Mouse (Mus musculus): ENCODE data around the gene Colgalt2. TPM values are rescaled to one million over a fixed set of nuclear protein-coding genes. Genes with fewer than 3 reads are reported as not detected.

Gene Colgalt2
- polyA plus RNA-seq, 1 experiment: 7.5 TPM

DNA sequence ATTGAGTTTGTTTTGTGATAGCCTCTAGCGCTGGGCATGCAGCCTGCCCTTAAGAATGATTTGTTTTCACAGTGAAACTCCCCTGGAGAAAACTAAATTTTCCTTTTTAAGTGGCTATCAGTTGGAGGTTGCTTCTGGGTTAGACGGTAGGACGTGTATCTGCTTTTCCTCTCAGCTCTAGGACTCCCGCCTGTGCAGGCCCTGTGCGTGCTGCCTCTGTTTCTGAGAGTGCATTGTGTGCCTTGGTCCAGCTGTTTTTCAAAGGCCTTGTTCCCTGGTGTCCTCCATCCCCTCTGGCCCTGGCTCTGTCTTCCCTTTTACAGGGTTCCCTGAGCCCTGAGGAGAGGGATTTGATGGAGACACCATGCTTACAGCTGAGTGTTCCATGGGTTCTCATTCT lies 58.0 kb downstream of the Colgalt2 start:
- no peak for TF ChIP-seq CTCF (conservative IDR thresholded peaks at IDR 0.05; ENCODE audit: insufficient read depth, insufficient read length, low read depth, low read length)
- no peak for TF ChIP-seq POLR2A (IDR thresholded peaks at IDR 0.05; ENCODE audit: low read depth, low read length)
- no peaks in the 10 kb centered on the region for H3K27me3 ChIP-seq (replicated peaks; ENCODE audit: control insufficient read depth, insufficient read depth, low read length)
- H3K4me1 ChIP-seq (ENCODE audit: control insufficient read depth, insufficient read depth, low read length): peaks cover 9% of the 10 kb centered on the region; the same call in 1 of the 2 replicates
- no peaks in the 10 kb centered on the region for H3K36me3 ChIP-seq (ENCODE audit: control insufficient read depth, insufficient read depth, low read length)
- no peak overlapping the region for H3K27ac ChIP-seq (ENCODE audit: insufficient read depth, low read depth, low read length)
- no peak for DNase-seq
- H3K4me3 ChIP-seq (ENCODE audit: insufficient read depth, low read depth, low read length): no peak overlapping the region
- 71% methylated on average over 5 of the region's 5 CpGs for WGBS

DNA sequence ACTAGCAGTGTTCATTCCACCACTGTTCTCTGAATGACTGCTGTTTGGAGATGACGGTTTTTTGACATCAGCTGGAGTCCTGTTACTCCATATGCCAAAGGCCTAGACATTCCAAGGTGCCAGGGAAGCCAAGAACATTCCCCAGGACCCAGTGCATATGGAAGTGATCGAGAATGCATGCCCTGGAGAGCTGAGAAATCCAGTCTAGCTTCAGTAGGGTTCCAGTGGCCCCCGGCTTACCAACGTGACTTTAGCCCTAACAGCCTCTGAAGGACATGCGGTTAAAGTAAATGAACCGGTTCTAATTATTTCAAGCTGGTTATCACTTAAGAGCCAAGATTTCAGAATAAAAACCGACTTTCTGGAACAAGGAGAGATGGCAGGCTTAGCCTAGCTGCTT lies 59.4 kb downstream of the Colgalt2 start:
- DNase-seq: peak; percentile 60
- Histone ChIP-seq H3K4me3 (ENCODE audit: insufficient read depth, low read depth, low read length) (no peak overlapping the region), H3K27ac (ENCODE audit: insufficient read depth, low read depth, low read length) (peak overlapping the region; percentile 13; the same call in 1 of the 2 replicates), H3K27me3 (replicated peaks; ENCODE audit: control insufficient read depth, insufficient read depth, low read length) (no peaks in the 10 kb centered on the region), H3K36me3 (ENCODE audit: control insufficient read depth, insufficient read depth, low read length) (no peaks in the 10 kb centered on the region), H3K4me1 (ENCODE audit: control insufficient read depth, insufficient read depth, low read length) (peaks cover 9% of the 10 kb centered on the region; the same call in 1 of the 2 replicates)
- WGBS: 55% methylated on average over 7 of the region's 7 CpGs
- TF ChIP-seq CTCF (conservative IDR thresholded peaks at IDR 0.05; ENCODE audit: insufficient read depth, insufficient read length, low read depth, low read length) (no peak), POLR2A (IDR thresholded peaks at IDR 0.05; ENCODE audit: low read depth, low read length) (no peak)

DNA sequence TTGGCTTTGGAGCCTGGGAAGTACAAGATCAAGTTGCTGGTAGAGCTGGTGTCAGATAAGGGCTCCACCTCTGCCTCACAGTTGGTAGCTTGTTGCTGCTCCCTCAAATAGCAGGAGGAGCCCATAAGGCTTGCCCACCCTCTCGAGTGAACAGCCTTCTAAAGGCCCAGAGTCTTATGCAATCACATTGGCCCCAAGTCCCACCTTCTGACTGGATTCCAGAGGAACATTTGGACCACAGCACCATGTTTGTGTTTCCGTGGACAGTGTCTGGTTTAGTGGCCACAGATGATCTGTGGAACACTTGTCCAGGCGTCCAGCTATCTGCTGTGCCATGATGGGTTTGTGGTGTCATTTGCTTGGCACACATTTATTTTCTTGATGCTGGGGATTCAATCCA lies 61.3 kb downstream of the Colgalt2 start:
- Histone ChIP-seq H3K4me1 (ENCODE audit: control insufficient read depth, insufficient read depth, low read length) (peaks cover 9% of the 10 kb centered on the region; the same call in 1 of the 2 replicates), H3K27ac (ENCODE audit: insufficient read depth, low read depth, low read length) (peak overlapping the region; percentile 62), H3K4me3 (ENCODE audit: insufficient read depth, low read depth, low read length) (no peak overlapping the region), H3K27me3 (replicated peaks; ENCODE audit: control insufficient read depth, insufficient read depth, low read length) (no peaks in the 10 kb centered on the region), H3K36me3 (ENCODE audit: control insufficient read depth, insufficient read depth, low read length) (no peaks in the 10 kb centered on the region)
- TF ChIP-seq POLR2A (IDR thresholded peaks at IDR 0.05; ENCODE audit: low read depth, low read length) (no peak), CTCF (conservative IDR thresholded peaks at IDR 0.05; ENCODE audit: insufficient read depth, insufficient read length, low read depth, low read length) (no peak)
- DNase-seq: no peak
- WGBS: 83% methylated on average over 3 of the region's 3 CpGs

DNA sequence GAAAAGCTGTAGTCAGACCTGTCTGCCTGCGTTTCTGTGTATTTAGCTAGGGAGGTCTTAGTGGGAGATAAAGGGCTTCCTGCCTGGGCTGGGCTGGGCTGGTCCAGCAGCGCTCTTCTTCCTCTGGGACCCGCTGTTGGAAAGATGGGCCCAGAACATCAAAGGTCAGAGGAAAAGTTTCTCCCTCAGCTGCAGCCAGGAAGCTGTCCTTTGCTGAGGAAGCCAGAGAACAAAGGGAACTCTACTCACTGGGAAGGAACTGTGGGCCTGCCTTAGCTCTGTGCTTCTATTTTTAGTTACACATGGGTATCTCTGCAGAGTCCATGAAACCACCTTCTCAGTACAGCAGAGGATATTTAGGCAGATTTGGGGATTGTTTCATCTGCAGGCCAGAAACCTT lies 62.2 kb downstream of the Colgalt2 start:
- H3K4me3 ChIP-seq (ENCODE audit: insufficient read depth, low read depth, low read length): no peak overlapping the region
- WGBS: 64% methylated on average over 3 of the region's 3 CpGs

DNA sequence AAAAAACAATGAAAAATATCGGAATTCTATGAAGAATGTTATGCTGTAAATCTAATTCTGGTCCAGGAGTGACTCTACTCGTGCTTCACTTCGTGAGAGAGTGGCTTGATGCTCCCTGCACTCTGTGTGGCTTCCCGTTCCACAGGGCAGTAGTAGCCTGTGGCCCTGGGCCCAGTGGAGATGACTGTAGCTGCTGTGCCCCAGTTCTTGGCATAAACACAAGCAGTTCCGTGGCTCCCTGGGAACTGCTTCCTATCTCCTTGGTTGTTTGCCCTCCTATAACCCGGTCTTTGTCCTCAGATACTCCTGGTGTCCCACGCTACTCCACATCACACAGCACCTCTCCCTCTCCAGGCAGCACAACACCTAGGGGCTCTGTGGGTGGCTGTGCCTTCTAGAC lies 62.7 kb downstream of the Colgalt2 start:
- 0 out of 2 replicates have a peak, but pooled peaks cover 9% of the 10 kb centered on the region for H3K4me1 ChIP-seq (ENCODE audit: control insufficient read depth, insufficient read depth, low read length)
- H3K27me3 ChIP-seq (replicated peaks; ENCODE audit: control insufficient read depth, insufficient read depth, low read length): no peaks in the 10 kb centered on the region
- WGBS: 76% methylated on average over 7 of the region's 7 CpGs
- TF ChIP-seq CTCF (conservative IDR thresholded peaks at IDR 0.05; ENCODE audit: insufficient read depth, insufficient read length, low read depth, low read length) (no peak), POLR2A (IDR thresholded peaks at IDR 0.05; ENCODE audit: low read depth, low read length) (no peak)
- no peak overlapping the region for H3K4me3 ChIP-seq (ENCODE audit: insufficient read depth, low read depth, low read length)
- peak; percentile 52 for DNase-seq
- H3K36me3 ChIP-seq (ENCODE audit: control insufficient read depth, insufficient read depth, low read length): no peaks in the 10 kb centered on the region
- H3K27ac ChIP-seq (ENCODE audit: insufficient read depth, low read depth, low read length): peak overlapping the region; percentile 21; the same call in 1 of the 2 replicates

More for the DNA sequence above, 62.2 kb downstream of the Colgalt2 start:
- Histone ChIP-seq H3K27ac (ENCODE audit: insufficient read depth, low read depth, low read length) (peak overlapping the region; percentile 62), H3K27me3 (replicated peaks; ENCODE audit: control insufficient read depth, insufficient read depth, low read length) (no peaks in the 10 kb centered on the region), H3K36me3 (ENCODE audit: control insufficient read depth, insufficient read depth, low read length) (no peaks in the 10 kb centered on the region), H3K4me1 (ENCODE audit: control insufficient read depth, insufficient read depth, low read length) (0 out of 2 replicates have a peak, but pooled peaks cover 9% of the 10 kb centered on the region)
- DNase-seq: peak; percentile 76
- TF ChIP-seq CTCF (conservative IDR thresholded peaks at IDR 0.05; ENCODE audit: insufficient read depth, insufficient read length, low read depth, low read length) (no peak), POLR2A (IDR thresholded peaks at IDR 0.05; ENCODE audit: low read depth, low read length) (no peak)

DNA sequence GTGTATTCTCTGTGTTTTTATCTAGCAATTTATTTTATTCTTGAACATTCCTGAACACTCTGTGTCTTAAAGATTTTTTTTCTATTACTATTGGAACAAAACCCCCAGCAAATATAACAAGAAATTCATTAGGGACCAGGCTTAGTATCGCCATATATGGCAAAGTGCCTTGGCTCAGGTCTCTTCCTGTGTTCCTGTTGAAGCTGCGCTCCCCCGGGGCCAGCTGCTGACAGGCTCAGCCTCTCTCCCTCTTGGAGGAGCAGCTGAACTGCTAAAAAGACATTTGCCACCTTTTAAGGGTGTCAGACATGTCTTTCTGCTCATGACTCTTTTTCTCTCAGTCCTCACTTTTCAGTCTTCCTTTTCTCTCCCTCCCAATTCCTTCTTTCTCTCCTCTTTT lies 66.7 kb downstream of the Colgalt2 start:
- Histone ChIP-seq H3K27me3 (replicated peaks; ENCODE audit: control insufficient read depth, insufficient read depth, low read length) (no peaks in the 10 kb centered on the region), H3K4me3 (ENCODE audit: insufficient read depth, low read depth, low read length) (no peak overlapping the region), H3K4me1 (ENCODE audit: control insufficient read depth, insufficient read depth, low read length) (no peaks in the 10 kb centered on the region), H3K36me3 (ENCODE audit: control insufficient read depth, insufficient read depth, low read length) (no peaks in the 10 kb centered on the region), H3K27ac (ENCODE audit: insufficient read depth, low read depth, low read length) (no peak overlapping the region)
- DNase-seq: peak; percentile 55
- 36% methylated on average over 3 of the region's 3 CpGs for WGBS
- TF ChIP-seq POLR2A (IDR thresholded peaks at IDR 0.05; ENCODE audit: low read depth, low read length) (no peak), CTCF (conservative IDR thresholded peaks at IDR 0.05; ENCODE audit: insufficient read depth, insufficient read length, low read depth, low read length) (no peak)

DNA sequence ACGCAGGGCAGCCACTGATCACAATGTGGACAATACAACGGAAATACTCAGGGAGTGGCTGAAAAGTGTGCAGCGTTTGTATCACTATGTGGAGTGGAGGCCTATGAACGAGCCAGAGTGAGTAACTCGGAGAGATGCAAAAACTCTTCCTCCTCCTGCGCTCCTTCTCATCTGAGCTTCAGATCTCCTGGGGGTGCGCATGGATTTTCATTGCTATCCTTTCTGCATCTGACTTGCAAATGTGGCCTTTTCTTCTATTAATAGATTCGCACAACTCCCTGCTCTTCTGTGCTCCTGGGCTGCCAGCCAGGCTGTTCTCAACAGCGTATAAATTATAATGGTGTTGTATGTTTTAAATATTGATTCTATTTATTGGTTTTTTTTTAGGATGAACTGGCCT lies 68.8 kb downstream of the Colgalt2 start:
- Histone ChIP-seq H3K27ac (ENCODE audit: insufficient read depth, low read depth, low read length) (no peak overlapping the region), H3K27me3 (replicated peaks; ENCODE audit: control insufficient read depth, insufficient read depth, low read length) (no peaks in the 10 kb centered on the region), H3K36me3 (ENCODE audit: control insufficient read depth, insufficient read depth, low read length) (no peaks in the 10 kb centered on the region), H3K4me1 (ENCODE audit: control insufficient read depth, insufficient read depth, low read length) (no peaks in the 10 kb centered on the region), H3K4me3 (ENCODE audit: insufficient read depth, low read depth, low read length) (no peak overlapping the region)
- WGBS: 73% methylated on average over 9 of the region's 9 CpGs
- TF ChIP-seq POLR2A (IDR thresholded peaks at IDR 0.05; ENCODE audit: low read depth, low read length): no peak
- TF ChIP-seq CTCF (conservative IDR thresholded peaks at IDR 0.05; ENCODE audit: insufficient read depth, insufficient read length, low read depth, low read length): no peak
- DNase-seq: no peak
